Mouse (Mus musculus): ENCODE measurements around the gene Itgb3. TPM values are rescaled to one million over a fixed set of nuclear protein-coding genes. Genes with fewer than 3 reads are reported as not detected.

Itgb3 gene
- total RNA-seq, 2 experiments from 2014 or later = 3.1 to 3.8 TPM

- no peak for DNase-seq (ENCODE audit: low spot score)
Measured at GRCm38 (mm10) chr11:104581446-104582307, 26.1 kb upstream of the Itgb3 start.

GRCm38 (mm10) chr11:104582308-104582606 lies 25.5 kb upstream of the Itgb3 start:
- intact Hi-C loops (cut with DNase I) = no loop called here
- DNase-seq (ENCODE audit: low spot score) = no peak

More at GRCm38 (mm10) chr11:104581446-104582307, 26.1 kb upstream of the Itgb3 start:
- intact Hi-C loops (cut with DNase I) = no loop called here

DNA sequence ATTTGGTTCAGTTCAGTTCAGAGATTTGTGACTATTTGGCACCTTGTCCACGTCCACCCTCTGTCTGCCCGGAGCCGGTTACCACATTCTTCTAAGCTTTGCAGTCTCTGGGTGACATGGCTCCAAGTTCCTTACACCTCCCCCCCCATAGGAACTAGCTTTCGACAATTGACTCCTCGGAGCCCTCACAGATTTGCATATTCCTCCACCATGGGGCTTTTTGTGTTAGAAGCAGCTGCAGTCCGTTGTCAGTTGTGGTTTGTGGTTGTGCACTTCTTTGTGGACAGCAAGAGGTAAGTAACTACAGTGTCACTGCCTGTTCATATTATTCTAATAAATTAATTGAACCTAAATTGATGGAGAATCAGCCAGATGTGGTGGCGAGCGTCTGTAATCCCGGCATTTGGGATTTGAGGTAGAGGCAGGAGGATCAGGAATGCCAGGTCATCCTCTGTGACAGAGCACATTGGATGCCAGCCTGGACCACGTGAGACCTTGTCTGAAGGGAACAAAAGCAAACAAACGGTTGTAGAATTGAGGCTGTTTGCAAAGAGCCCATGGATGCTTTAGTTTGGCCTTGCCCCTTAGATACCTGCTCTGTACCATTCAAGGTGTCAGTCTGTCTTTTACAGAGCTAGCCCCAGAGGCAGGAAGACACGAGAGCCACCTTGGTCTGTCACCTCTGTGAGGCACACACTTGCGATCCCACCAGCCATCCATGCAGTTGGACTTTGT lies 25.0 kb upstream of the Itgb3 start:
- intact Hi-C loops (cut with DNase I) = no loop called here
- no peak for DNase-seq (ENCODE audit: low spot score)

DNA sequence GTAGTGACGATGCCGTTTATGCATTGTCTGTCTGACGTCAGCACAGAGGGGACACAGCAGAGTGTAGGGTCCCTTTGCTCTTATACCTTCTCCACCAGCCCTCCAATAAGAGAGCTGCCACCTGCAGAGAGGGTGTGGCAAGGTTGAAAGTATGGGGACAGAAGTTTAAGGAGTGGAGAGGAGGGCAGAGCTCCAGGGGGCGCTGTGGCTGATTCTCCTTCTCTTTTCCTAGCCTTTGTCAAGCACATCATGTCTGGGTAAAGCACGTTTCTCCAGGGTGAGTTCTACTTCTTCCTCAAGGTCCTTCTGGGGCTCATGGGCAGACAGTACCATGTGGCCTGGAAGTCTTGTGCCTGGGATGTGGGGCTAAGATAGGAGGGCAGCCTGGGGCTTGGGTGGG lies 22.3 kb upstream of the Itgb3 start:
- intact Hi-C loops (cut with DNase I) = loop anchor here (5.0 kb wide), 1 partner anchor 542 kb away; the partner anchor contains the start of gene Mettl2
- no peak for DNase-seq (ENCODE audit: low spot score)

DNA sequence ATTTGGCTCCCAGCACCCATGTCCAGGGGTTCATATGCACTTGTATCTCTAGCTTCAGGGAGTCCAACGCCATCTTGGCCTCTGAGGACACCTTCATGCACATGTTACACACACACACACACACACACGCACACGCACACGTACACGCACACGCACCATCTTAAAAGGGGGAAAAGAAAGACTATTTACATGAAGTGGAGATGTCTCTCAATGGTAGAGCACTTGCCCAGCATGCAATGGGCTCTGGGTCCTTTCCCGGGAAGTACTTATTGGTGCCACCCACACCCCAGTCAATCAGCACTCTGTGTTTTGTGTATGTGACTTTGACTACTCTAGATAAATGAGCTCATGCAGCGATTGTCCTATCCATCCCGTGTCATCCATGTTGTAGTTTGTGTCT lies 19.9 kb upstream of the Itgb3 start:
- DNase-seq (ENCODE audit: low spot score) = no peak
- intact Hi-C loops (cut with DNase I) = loop anchor here (5.0 kb wide), 1 partner anchor 539 kb away; the partner anchor contains the start of gene Mettl2

DNA sequence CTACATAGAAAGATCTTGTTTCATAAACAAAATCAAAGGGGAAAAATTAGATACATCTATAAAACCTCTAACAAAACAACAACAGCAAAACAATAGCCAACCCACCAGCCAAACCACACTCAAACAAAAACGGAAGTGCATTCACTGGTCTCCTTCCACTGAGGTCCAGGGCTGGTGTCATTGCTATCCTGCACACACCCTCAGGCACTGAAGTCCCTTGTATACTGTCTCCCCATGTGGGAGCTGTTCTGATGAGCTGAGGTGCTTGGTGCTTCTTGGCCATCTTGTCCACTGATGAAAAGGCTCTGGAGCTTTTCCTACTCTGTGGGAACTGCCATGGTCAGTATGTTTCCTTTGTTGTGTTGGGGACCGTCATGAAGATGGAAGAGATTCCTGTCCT lies 19.3 kb upstream of the Itgb3 start:
- intact Hi-C loops (cut with DNase I) = loop anchor here (5.0 kb wide), 1 partner anchor 539 kb away; the partner anchor contains the start of gene Mettl2
- no peak for DNase-seq (ENCODE audit: low spot score)

DNA sequence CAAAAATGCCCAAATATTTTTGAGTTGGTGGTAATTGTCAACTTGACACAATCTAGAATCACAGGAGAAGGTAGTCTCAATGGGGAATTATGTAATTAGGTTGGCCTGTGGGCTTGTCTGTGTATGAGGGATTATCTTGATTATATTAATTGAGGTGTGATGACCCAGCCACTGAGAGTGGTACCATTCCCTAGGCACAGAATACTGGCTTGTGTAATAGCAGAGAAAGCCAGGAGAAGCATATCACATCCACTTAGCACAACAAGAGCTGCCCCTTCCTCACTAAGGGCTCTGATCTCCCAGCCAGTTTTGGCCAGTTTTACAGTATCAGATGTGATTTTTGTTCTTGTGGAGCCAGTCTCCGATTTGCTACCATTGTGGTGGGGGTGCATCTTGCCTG lies 18.2 kb upstream of the Itgb3 start:
- DNase-seq (ENCODE audit: low spot score) = no peak
- intact Hi-C loops (cut with DNase I) = loop anchor here (5.0 kb wide), 1 partner anchor 538 kb away; the partner anchor contains the start of gene Mettl2

GRCm38 (mm10) chr11:104590148-104590547 lies 17.7 kb upstream of the Itgb3 start:
- peak; percentile 51 for DNase-seq (ENCODE audit: low spot score)
- intact Hi-C loops (cut with DNase I) = loop anchor here (2.0 to 5.0 kb wide), 2 partner anchors 67 to 179 kb away; no protein-coding TSS in a partner anchor

DNA sequence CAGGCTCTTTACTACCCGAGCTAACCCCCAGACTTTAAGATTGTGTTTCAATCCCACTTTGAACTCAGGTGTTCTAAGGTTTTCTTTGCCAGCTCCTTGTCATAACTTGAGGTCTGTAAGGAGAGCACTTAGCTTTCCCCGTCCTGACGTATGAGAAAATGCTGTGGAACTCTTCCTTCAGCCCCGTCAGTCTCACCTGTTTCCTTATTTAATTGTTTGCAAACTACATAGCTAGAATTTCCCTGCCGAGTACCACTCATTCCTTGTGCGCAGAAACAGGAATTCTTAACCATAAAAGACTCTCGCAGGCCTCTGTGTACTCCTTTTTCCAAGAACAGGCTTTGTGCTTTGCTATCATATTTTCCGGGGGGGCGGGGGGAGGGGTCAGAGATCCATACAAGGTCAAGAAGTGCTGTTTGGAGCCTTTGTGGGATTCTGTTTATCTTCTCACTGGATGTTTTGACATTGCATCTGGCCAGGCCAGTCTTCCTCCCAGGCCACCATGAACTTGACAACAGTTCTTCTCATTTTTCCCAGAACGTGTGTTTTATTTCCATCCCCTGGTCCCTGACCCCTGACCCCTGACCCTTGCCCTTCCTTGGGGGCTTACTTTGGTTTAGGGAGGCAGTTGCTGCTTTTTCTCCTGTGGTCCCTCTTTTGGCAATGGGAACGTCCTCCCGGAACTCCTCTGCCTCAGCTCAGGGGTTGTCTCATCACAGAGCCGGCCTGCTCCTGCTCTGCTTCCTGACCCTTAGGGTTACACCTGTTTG lies 15.5 kb upstream of the Itgb3 start:
- no peak for DNase-seq (ENCODE audit: low spot score)
- intact Hi-C loops (cut with DNase I) = loop anchor here (5.0 kb wide), 1 partner anchor 65 kb away; no protein-coding TSS in a partner anchor

GRCm38 (mm10) chr11:104596365-104596764 lies 11.4 kb upstream of the Itgb3 start:
- no peak for DNase-seq (ENCODE audit: low spot score)

DNA sequence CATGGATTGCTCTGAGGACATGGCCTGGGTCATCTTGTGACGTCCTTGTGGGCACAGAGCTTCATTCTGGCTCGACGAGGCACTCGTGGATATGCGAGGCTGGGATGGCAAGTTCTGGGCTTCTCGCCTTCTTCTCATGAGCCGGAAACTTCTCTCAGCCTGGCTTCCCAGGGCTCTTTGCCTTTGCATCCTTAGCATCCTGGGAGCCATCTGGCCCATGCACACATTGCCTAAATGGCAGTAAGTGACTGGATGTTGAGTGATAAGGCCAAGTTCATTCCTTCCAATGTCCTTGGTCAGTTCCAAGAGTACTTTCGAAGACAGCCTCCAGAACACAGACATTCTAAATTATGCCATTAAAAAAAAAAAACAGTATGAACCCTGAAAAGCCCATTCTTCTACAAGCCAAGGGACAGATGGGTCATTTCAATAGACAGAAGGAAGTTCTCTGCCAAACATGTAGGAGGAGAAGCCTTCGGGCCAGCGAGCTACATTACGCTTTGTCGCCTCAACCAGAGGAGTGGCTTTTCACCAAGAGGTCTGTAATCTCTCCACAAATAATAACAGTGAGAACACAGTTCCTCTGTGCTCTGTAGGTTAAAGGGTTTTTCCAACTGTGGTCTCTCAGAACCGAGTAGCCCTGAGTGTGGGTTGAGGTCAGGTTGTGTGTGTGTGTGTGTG lies 8.4 kb upstream of the Itgb3 start:
- DNase-seq (ENCODE audit: low spot score) = no peak
- intact Hi-C loops (cut with DNase I) = no loop called here

More at GRCm38 (mm10) chr11:104596365-104596764, 11.4 kb upstream of the Itgb3 start:
- intact Hi-C loops (cut with DNase I) = no loop called here

DNA sequence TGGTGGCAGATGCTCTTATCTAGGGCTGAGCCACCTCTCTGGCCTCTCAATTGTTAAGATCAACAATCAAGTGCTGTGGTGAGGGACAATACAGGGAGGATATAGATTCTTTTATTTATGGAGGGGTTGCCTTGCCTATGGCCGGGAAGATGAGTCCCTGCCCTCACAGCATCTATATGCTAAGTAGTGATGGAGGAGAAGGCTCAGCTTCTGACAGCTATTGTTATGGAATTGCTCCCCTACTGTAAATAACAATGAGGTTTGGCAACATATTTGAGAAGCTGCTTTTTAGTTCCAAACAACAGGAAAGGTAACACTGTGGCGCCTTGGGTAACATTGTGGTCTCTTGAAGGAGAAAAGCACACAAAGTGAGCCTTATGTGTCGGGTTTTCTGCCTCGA lies 7.1 kb upstream of the Itgb3 start:
- DNase-seq (ENCODE audit: low spot score) = no peak
- intact Hi-C loops (cut with DNase I) = no loop called here

GRCm38 (mm10) chr11:104604192-104604591 lies 3.6 kb upstream of the Itgb3 start:
- intact Hi-C loops (cut with DNase I) = no loop called here
- no peak for DNase-seq (ENCODE audit: low spot score)

DNA sequence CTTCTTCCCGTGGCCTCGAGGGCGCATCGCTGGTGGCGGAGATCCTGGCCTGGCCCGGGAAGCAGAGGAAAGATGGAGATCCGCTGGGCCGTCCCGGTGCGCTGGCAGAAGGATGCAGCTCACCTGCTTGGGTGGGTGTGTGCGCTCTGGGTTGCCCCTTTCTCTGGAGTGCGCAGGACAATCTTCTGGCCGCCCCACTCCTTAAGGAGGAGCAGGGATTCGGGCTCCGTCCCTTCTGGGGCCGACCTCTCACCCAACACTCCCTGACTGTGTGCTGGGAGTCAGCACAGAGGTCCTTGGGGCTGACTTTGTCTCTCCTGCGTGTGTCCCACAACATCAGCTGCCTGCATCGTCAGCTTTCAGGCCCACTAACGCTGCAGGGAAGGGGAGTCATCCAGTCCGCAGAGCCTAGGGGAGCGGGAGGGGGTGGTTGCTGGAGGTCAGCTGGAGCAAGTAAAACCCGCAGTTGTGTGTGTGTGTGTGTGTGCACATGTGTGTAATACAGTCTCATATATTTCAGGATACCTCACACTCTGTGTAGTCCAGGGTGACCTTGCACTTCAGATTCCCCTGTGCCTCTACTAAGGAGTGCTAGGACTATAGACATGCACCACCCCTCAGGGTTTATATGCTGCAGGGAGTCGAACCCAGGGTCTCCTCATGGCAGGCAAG lies 585 bp downstream of the Itgb3 start:
- no peak for DNase-seq (ENCODE audit: low spot score)
- intact Hi-C loops (cut with DNase I) = no loop called here

DNA sequence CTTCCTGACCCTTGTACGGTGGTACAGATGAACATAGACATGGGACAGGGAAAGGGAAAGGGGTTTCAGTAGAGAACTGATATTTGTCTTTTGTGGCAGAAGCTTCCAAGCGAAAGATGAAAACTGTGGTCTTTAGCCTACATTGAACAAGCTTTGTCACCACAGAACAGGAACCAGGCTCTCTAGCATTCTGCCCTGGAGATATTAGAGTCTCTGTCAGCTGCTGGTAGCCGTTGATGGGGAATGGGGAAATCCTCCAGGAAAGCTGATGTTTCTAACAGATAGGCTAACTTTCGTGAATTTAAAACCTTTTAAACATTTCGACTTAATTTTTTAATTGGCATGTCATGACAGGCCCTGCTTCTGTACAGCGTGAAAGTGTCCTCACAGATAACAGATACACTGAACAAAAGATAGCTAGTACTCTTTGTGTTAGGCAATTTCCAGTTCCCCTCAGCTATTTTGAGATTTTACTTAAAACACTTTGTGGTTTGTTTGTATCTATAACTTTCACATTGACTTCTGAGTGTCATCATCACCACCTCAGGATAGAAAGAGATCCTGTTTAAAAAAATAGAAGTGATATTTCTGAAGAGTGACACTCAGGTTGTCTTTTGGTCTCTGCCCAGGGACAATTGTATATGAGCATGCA lies 1.4 kb downstream of the Itgb3 start:
- no peak for DNase-seq (ENCODE audit: low spot score)
- intact Hi-C loops (cut with DNase I) = no loop called here

- no peak for DNase-seq (ENCODE audit: low spot score)
- intact Hi-C loops (cut with DNase I) = no loop called here
Measured at GRCm38 (mm10) chr11:104609733-104610132, 1.9 kb downstream of the Itgb3 start.

DNA sequence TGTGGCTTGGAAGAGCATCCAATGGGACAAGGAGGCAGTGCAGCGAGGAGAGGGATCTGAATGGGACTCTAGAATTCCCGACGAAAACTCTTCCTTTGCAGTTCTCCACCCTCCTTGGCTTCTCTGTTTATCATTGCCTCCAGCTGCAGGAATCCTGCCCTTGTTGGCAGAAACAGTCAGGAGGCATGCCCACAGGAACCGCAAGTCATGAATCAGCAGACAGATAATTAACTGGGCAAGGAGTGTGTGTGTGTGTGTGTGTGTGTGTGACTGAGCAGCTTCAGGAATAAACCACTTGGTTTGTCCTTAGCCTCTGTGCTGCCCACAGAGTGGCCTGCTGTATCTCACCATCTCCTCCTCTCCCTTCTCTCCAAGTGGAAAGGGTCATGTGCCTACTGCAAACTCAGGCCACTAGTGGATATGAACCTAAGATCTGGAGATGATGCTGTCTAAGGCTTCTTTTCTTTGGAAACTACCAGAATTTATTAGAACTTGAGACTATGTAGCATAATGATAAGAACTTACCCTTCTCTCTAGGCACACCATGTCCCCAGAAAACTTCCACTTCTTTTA lies 3.9 kb downstream of the Itgb3 start:
- no peak for DNase-seq (ENCODE audit: low spot score)
- intact Hi-C loops (cut with DNase I) = no loop called here

DNA sequence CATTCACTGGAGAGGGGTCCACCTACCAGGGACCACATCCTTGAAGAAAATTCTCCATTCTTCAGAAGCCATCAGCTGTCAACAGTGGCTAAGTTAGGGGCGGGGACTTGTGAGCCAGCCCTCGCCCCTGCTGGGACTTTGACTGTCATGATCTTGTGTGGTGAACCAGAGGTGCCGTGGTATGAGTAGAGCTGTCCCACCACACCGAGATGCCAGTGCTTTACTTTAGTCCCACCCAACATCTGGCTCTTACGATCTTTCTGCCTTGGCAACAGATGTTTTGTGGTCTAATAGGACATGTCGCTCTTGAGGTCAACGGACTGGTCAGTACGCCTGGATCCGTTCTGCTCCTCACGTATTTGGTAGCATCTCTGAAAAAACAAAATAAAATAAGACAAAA lies 5.8 kb downstream of the Itgb3 start:
- intact Hi-C loops (cut with DNase I) = no loop called here
- no peak for DNase-seq (ENCODE audit: low spot score)

Measured in heart, postnatal 25 days (tissue).